Mouse (Mus musculus) skeletal muscle tissue, adult 2 months (tissue): ENCODE data around the gene Olfr399.

ENCODE experiments used
- DNase-seq: peaks from one replicate; pipeline ENCODE4 v3.0.0-alpha.2; 2012; ENCODE audit warnings: low read depth, low spot score

The Olfr399 gene

DNA sequence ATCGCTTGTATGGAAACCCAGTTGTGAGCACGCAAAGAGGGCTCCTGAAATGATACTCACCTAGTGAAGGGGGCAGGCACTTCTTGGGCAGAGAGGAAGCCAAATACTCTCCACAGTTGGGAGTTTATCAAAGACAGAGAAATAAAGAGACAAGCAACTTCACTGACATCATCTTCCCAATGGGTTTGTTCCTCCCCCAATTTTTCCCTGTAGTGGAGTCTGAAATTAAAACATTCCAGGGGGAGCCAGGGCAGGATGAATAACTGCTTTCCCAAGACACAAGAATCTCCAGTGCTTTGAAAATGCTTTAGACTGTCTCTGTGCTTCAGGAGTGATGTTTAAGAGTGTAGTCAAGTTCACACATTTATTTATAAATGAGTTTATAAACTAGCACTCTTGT lies at the start of gene Olfr399, which contains the start of gene Olfr139:
Olfr399 (minus strand) TSS at position 165 of the 400 bp plus-strand sequence.
Olfr139 (minus strand) TSS at position 101 of the 400 bp plus-strand sequence.
- no peak for DNase-seq

DNA sequence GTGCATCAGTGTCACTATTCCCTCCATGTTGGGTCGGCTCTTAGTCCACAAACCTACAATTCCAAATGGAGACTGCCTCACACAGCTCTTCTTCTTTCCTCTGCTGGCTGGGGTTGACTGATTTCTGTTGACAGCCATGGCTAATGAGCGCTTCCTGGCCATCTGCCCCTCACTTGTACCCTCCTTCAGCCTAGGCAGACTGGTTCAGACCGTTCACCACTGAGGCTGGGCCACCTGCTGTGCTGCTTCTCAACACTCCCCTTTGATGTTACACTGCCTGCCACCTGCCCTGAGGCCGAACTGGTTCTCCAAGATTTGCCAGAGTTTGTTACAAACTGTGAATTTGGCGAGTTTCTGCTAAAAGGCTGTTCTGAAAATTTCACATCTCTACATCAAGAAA lies 48.7 kb upstream of the Olfr399 start:
- DNase-seq = no peak

DNA sequence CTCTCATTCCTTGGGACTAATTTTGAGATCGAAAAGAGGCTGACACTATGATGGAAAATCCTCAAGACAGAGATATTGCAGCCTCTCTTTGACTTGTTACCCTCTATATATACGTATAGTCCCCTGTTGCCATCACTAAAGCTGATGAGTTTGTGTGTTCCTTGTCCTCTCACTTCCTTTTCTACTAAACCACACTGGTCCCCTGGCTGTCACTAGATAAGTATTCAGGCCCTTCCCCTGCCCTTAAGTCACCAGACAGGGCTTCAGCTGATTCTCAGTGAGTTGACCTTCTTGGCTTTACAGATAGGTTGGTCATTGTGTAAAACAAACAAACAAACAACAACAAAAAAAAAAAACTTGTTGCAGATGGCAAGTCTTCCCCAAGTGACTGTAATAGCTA lies 45.1 kb upstream of the Olfr399 start:
- no peak for DNase-seq

DNA sequence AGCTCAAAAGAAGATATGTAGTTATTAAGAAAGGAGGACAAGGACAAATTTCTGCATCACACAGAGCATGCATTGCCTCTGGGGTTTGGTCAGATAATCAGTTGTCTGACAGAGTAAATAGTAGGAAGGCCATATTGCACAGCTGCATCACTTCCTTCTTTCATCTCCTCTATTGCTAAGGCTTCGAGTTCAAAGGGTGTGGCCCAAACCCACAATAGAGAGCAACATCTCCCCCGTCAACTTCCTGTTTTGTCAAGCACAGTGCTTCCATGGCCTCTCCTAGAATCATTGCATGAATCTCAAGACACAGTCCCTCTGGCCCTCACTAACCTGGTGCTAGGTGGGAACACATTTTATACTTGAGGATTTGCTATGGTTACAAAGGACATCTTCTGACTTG lies 44.3 kb upstream of the Olfr399 start:
- DNase-seq = peak; percentile 4

DNA sequence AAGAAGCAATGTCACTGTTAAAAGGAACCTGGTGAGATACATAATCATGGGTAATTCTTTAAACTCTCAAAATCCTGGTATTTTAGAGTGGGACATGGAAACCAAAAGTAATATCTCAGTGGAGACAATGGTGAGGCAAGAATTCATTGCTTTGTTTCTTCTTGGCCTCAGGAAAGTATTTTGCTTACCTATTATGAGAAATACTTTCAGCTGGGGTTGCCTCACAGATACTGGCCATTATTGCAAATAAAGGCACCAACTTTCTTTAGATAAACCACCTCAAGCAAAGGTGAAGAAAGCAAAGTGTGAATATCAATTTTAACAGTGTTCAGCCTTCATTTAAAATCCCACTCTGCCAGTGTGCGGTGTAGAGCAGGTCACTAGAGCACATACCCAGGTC lies 13.2 kb upstream of the Olfr399 start, which contains the start of gene Zfp616:
Zfp616 (plus strand) TSS at position 301 of the 400 bp plus-strand sequence.
- DNase-seq = no peak

DNA sequence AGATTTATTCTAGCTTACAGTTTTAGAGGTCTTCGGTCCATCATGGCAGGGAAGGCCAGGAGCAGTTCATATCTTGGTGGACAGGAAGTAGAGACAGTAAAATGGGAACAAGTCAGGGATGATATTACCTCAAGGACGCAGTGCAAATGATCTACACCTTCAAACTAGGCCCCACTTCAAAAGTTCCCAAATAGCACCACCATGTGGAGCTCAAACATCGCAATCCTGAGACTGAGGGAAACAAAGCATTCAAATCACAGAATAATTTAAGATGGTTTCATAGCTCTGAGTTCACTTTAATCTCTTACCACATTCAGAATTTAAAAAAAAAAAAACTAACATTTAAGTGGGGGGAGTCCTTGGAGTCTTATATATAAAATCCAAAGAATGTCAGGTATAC lies 5.1 kb downstream of the Olfr399 start:
- DNase-seq = no peak
